Mouse (Mus musculus) forebrain, embryonic 12.5 days (tissue): Measurements from ENCODE around the gene Utp20. TPM values are rescaled to one million over a fixed set of nuclear protein-coding genes. Genes with fewer than 3 reads are reported as not detected.

ENCODE experiments used
- ATAC-seq: fragments of 200-750 bp; cut with Nextera tagmentation; 2 replicates; pipeline ENCODE4 v1.8.0; 2017; ENCODE audit warnings: moderate TSS enrichment; ENCODE audit not compliant: low FRiP score
- H3K27ac ChIP-seq: fragments of 300-500 bp; sonication (generic); 2 replicates; pipeline ENCODE4 v1.5.1; 2016; ENCODE audit warnings: mild to moderate bottlenecking
- H3K27me3 ChIP-seq: fragments of 300-500 bp; sonication (generic); 2 replicates; pipeline ENCODE4 v1.6.1; 2016; ENCODE audit warnings: mild to moderate bottlenecking
- H3K36me3 ChIP-seq: fragments of 300-500 bp; sonication (generic); replicated peaks from 2 replicates; pipeline ENCODE4 v1.6.1; 2016; ENCODE audit warnings: mild to moderate bottlenecking
- H3K4me1 ChIP-seq: fragments of 300-500 bp; sonication (generic); 2 replicates; pipeline ENCODE4 v1.6.1; 2016
- H3K4me2 ChIP-seq: fragments of 300-500 bp; sonication (generic); 2 replicates; pipeline ENCODE4 v1.6.1; 2016; ENCODE audit warnings: mild to moderate bottlenecking, moderate library complexity
- H3K4me3 ChIP-seq: fragments of 300-500 bp; sonication (generic); replicated peaks from 2 replicates; pipeline ENCODE4 v1.5.1; 2016; ENCODE audit warnings: mild to moderate bottlenecking
- H3K9ac ChIP-seq: fragments of 300-500 bp; sonication (generic); 2 replicates; pipeline ENCODE4 v1.6.1; 2016; ENCODE audit warnings: mild to moderate bottlenecking
- H3K9me3 ChIP-seq: fragments of 300-500 bp; sonication (generic); 2 replicates; pipeline ENCODE4 v1.6.1; 2016
- WGBS: fragments of 180-500 bp; shearing (Covaris S2); methylation state at CpG from one replicate; pipeline ENCODE4 v1.1.7; 2016; 5-methylcytosine and 5-hydroxymethylcytosine counted together
- polyA plus RNA-seq: library from polyadenylated mRNA; unstranded; fragments of >200 nt; fragmentation: Nextera tagmentation; extraction: Ambion mirVana; gene quantifications from 2 replicates; pipeline ENCODE4 v1.2.1, GENCODE M21; 2016

The Utp20 gene
- polyA plus RNA-seq, 1 experiment from 2014 or later = 24.5 TPM

DNA sequence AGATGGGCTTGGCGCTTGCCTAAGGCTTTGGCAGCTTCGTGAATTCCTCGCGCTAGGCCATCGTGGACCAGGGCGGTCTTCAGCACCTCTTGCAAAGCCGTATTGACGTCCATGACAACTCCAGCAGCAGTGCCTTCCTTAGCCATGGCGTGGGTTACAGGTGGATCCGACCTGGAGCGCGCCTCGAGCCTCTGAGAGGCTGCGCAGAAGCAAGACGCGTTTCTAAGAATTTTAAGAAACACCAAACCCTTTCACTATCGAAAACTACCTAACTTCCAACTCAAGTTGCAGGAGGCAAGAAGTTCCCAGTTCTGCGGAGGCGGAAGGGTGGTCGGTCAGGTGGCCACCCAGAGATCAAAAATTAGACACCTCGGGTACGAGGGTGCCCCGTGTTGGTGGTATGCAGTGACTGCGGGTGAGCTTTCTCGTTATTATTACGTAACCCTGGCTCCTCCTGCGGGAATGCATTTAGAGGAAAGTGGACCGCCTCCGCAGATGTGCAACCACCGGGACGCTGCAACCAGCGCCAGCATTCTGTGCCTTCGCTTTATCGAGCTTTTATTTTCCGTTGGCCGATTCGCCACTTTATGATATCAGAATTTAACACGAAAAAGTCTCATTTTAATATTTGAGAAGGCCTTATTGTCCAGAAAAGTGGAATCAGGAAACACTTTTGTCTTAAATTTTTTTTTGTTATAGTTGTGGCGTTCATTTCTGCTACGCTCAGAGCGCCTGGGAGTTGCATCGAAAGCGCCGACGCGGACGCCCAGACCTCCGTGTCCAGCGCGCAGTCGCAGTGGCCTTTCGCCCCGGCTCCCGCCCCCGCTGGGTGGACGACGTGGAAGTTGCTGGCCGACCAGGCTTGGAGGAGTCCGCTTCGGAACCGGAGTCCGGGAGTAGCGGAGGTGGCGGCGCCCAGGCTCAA, 95.8 kb downstream of the Utp20 start, which contains the start of gene Arl1:
Gene Arl1 (plus strand): TSS at position 288 of the 925 bp plus-strand sequence.
- H3K4me3 ChIP-seq = peak within 1 kb of the TSS; percentile 91
- WGBS = under 1% methylated on average over 65 of the region's 65 CpGs
- H3K4me1 ChIP-seq = peaks cover 11% of the 10 kb centered on the region
- peak within 1 kb of the TSS; percentile 71 for H3K27ac ChIP-seq
- H3K36me3 ChIP-seq = no peaks in the 10 kb centered on the region; the same call in 1 of the 2 replicates
- peak; percentile 96 for ATAC-seq
- H3K27me3 ChIP-seq = peaks cover 10% of the 10 kb centered on the region; the same call in 1 of the 2 replicates
- no peaks in the 10 kb centered on the region for H3K9me3 ChIP-seq
- H3K4me2 ChIP-seq = peak within 1 kb of the TSS; percentile 95
- H3K9ac ChIP-seq = peak within 1 kb of the TSS; percentile 93

- Histone ChIP-seq H3K4me1 (peaks cover 11% of the 10 kb centered on the region), H3K27ac (no peak overlapping the region), H3K36me3 (no peaks in the 10 kb centered on the region), H3K4me3 (no peak overlapping the region), H3K9me3 (no peaks in the 10 kb centered on the region), H3K9ac (no peak overlapping the region), H3K4me2 (no peak overlapping the region), H3K27me3 (peaks cover 10% of the 10 kb centered on the region; the same call in 1 of the 2 replicates)
- 76% methylated on average over 8 of the region's 8 CpGs for WGBS
- ATAC-seq = no peak
Observed at GRCm38 (mm10) chr10:88728166-88728565, 98.4 kb downstream of the Utp20 start.

DNA sequence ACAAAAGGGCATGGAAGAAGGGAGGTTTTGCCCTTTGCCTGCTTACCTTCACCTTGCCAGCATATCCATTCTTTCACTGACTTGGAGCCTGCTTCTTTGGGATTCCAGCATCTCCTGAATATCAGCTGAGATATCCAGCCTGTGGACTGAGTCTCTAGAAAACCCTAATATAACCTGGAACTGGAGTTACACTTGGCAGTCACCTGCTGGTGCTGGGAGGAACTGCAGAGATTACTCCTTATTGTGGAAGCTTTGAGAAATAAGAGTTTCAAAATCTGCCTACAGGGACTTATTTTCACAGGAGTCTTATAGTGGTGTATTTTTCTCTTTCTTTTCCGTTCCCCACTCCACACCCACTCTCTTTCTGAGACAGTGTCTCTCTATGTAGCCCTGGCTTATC, 99.5 kb downstream of the Utp20 start:
- Histone ChIP-seq H3K9me3 (no peaks in the 10 kb centered on the region), H3K4me3 (no peak overlapping the region), H3K36me3 (no peaks in the 10 kb centered on the region), H3K27me3 (peaks cover 10% of the 10 kb centered on the region; the same call in 1 of the 2 replicates), H3K27ac (no peak overlapping the region), H3K4me1 (peaks cover 8% of the 10 kb centered on the region), H3K4me2 (no peak overlapping the region), H3K9ac (no peak overlapping the region)
- 57% methylated on average over 1 of the region's 1 CpGs for WGBS
- no peak for ATAC-seq

- Histone ChIP-seq H3K9ac (no peak overlapping the region), H3K9me3 (no peaks in the 10 kb centered on the region), H3K4me2 (no peak overlapping the region), H3K27ac (no peak overlapping the region), H3K36me3 (no peaks in the 10 kb centered on the region), H3K27me3 (peaks cover 10% of the 10 kb centered on the region; the same call in 1 of the 2 replicates), H3K4me1 (peaks cover 2% of the 10 kb centered on the region), H3K4me3 (no peak overlapping the region)
- ATAC-seq = no peak
- WGBS = 64% methylated on average over 2 of the region's 2 CpGs
Observed at GRCm38 (mm10) chr10:88725343-88725742, 101.3 kb downstream of the Utp20 start.

DNA sequence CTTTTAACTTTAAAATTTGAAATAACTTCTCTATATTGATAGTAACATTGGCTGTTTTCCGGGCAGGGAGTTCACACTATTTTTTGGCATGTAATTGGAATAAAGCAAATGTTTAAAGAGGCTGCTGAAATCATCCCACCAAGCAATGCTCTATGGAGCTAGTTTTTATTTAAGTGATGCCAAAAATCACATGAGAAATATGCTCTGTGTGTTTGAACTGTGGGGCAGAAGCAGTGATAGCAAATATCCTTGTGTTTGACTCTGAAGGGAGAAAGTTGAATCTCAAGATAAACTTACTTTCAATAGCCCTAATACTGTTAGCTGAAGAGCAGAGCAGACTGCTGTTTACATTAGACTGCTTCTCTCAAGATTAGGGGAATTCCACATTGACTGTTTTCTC, 107.0 kb downstream of the Utp20 start:
- 93% methylated on average over 1 of the region's 1 CpGs for WGBS
- Histone ChIP-seq H3K9ac (no peak overlapping the region), H3K4me2 (no peak overlapping the region), H3K4me1 (no peaks in the 10 kb centered on the region), H3K27me3 (no peaks in the 10 kb centered on the region), H3K36me3 (no peaks in the 10 kb centered on the region), H3K4me3 (no peak overlapping the region), H3K27ac (no peak overlapping the region), H3K9me3 (no peaks in the 10 kb centered on the region)
- ATAC-seq = no peak

DNA sequence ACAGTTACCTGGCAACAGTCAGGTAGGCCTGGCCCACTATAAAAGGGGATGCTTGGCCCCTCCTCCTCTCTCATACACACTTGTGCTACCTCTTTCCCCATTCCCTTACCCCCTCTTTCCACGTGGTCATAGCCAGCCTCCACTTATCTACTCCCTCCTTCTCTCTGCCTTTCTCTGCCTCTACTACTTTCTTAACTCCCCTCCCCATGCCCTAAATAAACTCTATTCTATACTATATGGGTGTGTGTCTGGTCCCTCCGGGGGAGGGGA, 108.9 kb downstream of the Utp20 start:
- H3K9ac ChIP-seq = no peak overlapping the region
- 48% methylated on average over 2 of the region's 2 CpGs for WGBS
- no peaks in the 10 kb centered on the region for H3K4me1 ChIP-seq
- H3K9me3 ChIP-seq = no peaks in the 10 kb centered on the region
- no peaks in the 10 kb centered on the region for H3K36me3 ChIP-seq
- H3K27me3 ChIP-seq = no peaks in the 10 kb centered on the region
- no peak overlapping the region for H3K4me3 ChIP-seq
- H3K27ac ChIP-seq = no peak overlapping the region
- ATAC-seq = no peak
- H3K4me2 ChIP-seq = no peak overlapping the region

- H3K4me1 ChIP-seq = no peaks in the 10 kb centered on the region
- H3K4me2 ChIP-seq = no peak overlapping the region
- H3K27me3 ChIP-seq = no peaks in the 10 kb centered on the region
- no peak overlapping the region for H3K4me3 ChIP-seq
- no peak for ATAC-seq
- no peak overlapping the region for H3K27ac ChIP-seq
- 55% methylated on average over 13 of the region's 13 CpGs for WGBS
- no peaks in the 10 kb centered on the region for H3K9me3 ChIP-seq
- no peaks in the 10 kb centered on the region for H3K36me3 ChIP-seq
- no peak overlapping the region for H3K9ac ChIP-seq
Observed at GRCm38 (mm10) chr10:88716986-88717755, 109.4 kb downstream of the Utp20 start.

- no peak overlapping the region for H3K9ac ChIP-seq
- no peaks in the 10 kb centered on the region for H3K9me3 ChIP-seq
- no peaks in the 10 kb centered on the region for H3K27me3 ChIP-seq
- H3K27ac ChIP-seq = no peak overlapping the region
- H3K4me3 ChIP-seq = no peak overlapping the region
- no peaks in the 10 kb centered on the region for H3K36me3 ChIP-seq
- H3K4me2 ChIP-seq = no peak overlapping the region
- H3K4me1 ChIP-seq = no peaks in the 10 kb centered on the region
- 81% methylated on average over 6 of the region's 6 CpGs for WGBS
- no peak for ATAC-seq
Observed at GRCm38 (mm10) chr10:88715621-88716020, 111.0 kb downstream of the Utp20 start.

- H3K4me3 ChIP-seq = no peak overlapping the region
- H3K4me2 ChIP-seq = no peak overlapping the region
- H3K4me1 ChIP-seq = no peaks in the 10 kb centered on the region
- H3K9me3 ChIP-seq = no peaks in the 10 kb centered on the region
- no peaks in the 10 kb centered on the region for H3K27me3 ChIP-seq
- ATAC-seq = no peak
- no peaks in the 10 kb centered on the region for H3K36me3 ChIP-seq
- no peak overlapping the region for H3K27ac ChIP-seq
- no peak overlapping the region for H3K9ac ChIP-seq
- 87% methylated on average over 4 of the region's 4 CpGs for WGBS
Observed at GRCm38 (mm10) chr10:88714744-88715143, 111.9 kb downstream of the Utp20 start.

GRCm38 (mm10) chr10:88712359-88712758, 114.2 kb downstream of the Utp20 start:
- 85% methylated on average over 6 of the region's 6 CpGs for WGBS
- H3K27ac ChIP-seq = no peak overlapping the region
- H3K9ac ChIP-seq = no peak overlapping the region
- ATAC-seq = no peak
- H3K4me2 ChIP-seq = no peak overlapping the region
- no peaks in the 10 kb centered on the region for H3K27me3 ChIP-seq
- H3K4me3 ChIP-seq = no peak overlapping the region
- H3K9me3 ChIP-seq = no peaks in the 10 kb centered on the region
- H3K4me1 ChIP-seq = no peaks in the 10 kb centered on the region
- H3K36me3 ChIP-seq = no peaks in the 10 kb centered on the region

GRCm38 (mm10) chr10:88708671-88709523, 117.7 kb downstream of the Utp20 start:
- no peak overlapping the region for H3K4me3 ChIP-seq
- no peak for ATAC-seq
- H3K27ac ChIP-seq = no peak overlapping the region
- H3K36me3 ChIP-seq = no peaks in the 10 kb centered on the region
- no peaks in the 10 kb centered on the region for H3K4me1 ChIP-seq
- no peaks in the 10 kb centered on the region for H3K27me3 ChIP-seq
- no peak overlapping the region for H3K4me2 ChIP-seq
- 61% methylated on average over 10 of the region's 10 CpGs for WGBS
- H3K9me3 ChIP-seq = no peaks in the 10 kb centered on the region
- no peak overlapping the region for H3K9ac ChIP-seq

DNA sequence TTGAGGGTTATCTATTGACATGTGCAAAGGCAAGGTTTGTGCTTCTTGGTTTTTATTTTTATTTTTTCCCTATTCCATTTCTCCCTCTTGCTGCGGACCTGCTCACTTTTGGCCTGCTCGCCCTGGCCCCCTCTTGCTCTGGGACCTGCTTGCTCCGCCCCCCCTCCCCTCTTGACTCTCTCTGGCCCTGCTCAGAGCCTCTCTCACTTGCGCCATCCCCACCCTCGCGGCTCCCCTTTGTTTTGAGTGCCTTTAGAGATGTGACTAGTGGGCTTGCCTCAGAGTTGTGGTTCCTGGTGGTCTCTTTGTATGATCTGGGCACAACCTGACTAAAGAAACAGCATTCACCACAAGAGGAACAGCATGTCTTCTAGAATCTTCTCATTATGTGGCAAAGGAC, 125.7 kb downstream of the Utp20 start:
- ATAC-seq = no peak
- Histone ChIP-seq H3K4me3 (no peak overlapping the region), H3K27me3 (no peaks in the 10 kb centered on the region), H3K9ac (no peak overlapping the region), H3K4me1 (no peaks in the 10 kb centered on the region), H3K9me3 (no peaks in the 10 kb centered on the region), H3K4me2 (no peak overlapping the region), H3K27ac (no peak overlapping the region), H3K36me3 (no peaks in the 10 kb centered on the region)
- 71% methylated on average over 6 of the region's 6 CpGs for WGBS
